Mouse (Mus musculus) CH12.LX (cell line): ENCODE data around the gene Fbxw10. TPM values are rescaled to one million over a fixed set of nuclear protein-coding genes. Genes with fewer than 3 reads are reported as not detected.
A peak's percentile ranks its signal among the peaks of the same experiment; 100 is the strongest.

Source experiments
- DNase-seq: peaks from one replicate; pipeline ENCODE4 v3.0.0-alpha.2; 2013; ENCODE audit errors: extremely low read depth
- H3K27ac ChIP-seq: 2 replicates; pipeline ENCODE4 v1.5.1; 2012; ENCODE audit warnings: low read depth, mild to moderate bottlenecking, control low read depth, moderate library complexity; ENCODE audit not compliant: insufficient read depth
- H3K27me3 ChIP-seq: replicated peaks from 2 replicates; pipeline ENCODE3; 2012; ENCODE audit warnings: inconsistent platforms
- H3K36me3 ChIP-seq, 2 experiments: replicated peaks in 1 of 2; 2 replicates each; pipeline versions ENCODE3 to v1.6.1; 2012; ENCODE audit warnings: inconsistent platforms in 1 of 2, low read length in 1 of 2, mild to moderate bottlenecking in 1 of 2, mixed read lengths in 1 of 2, moderate library complexity in 1 of 2; ENCODE audit not compliant: control insufficient read depth in 1 of 2, insufficient read depth in 1 of 2
- H3K4me1 ChIP-seq, 2 experiments: 2 replicates each; pipeline ENCODE4 v1.6.1; 2012; ENCODE audit warnings: inconsistent platforms in 1 of 2, moderate library complexity in 1 of 2; ENCODE audit not compliant: insufficient read depth in 2 of 2, control insufficient read depth in 1 of 2
- H3K4me2 ChIP-seq: 2 replicates; pipeline ENCODE4 v1.6.1; 2012; ENCODE audit warnings: low read depth, mild to moderate bottlenecking, control low read depth; ENCODE audit not compliant: poor library complexity, insufficient read depth, severe bottlenecking
- H3K4me3 ChIP-seq, 3 experiments: fragments of 150-350 bp in 1 of 3; sonication (generic) in 1 of 3; replicated peaks in 1 of 3; 2 replicates each; pipeline versions ENCODE3 to v1.5.1; 2011 to 2012; ENCODE audit warnings: low read depth in 2 of 3, low read length in 2 of 3, mild to moderate bottlenecking in 2 of 3, moderate library complexity in 2 of 3, control low read depth in 1 of 3, improper control_type of control experiment in 1 of 3, inconsistent platforms in 1 of 3, mixed read lengths in 1 of 3; ENCODE audit not compliant: poor library complexity in 1 of 3
- H3K79me2 ChIP-seq: replicated peaks from 2 replicates; pipeline ENCODE4 v1.6.1; 2012; ENCODE audit warnings: mild to moderate bottlenecking, moderate library complexity; ENCODE audit not compliant: control insufficient read depth, poor library complexity, insufficient read depth, severe bottlenecking; ENCODE audit errors: extremely low read depth
- H3K9ac ChIP-seq: 2 replicates; pipeline ENCODE4 v1.6.1; 2012; ENCODE audit warnings: low read depth, mild to moderate bottlenecking, control low read depth, moderate library complexity; ENCODE audit not compliant: insufficient read depth
- H3K9me3 ChIP-seq: replicated peaks from 2 replicates; pipeline ENCODE3; 2012; ENCODE audit warnings: low read length, inconsistent platforms, mixed read lengths
- CHD2 ChIP-seq: IDR thresholded peaks from 2 replicates; pipeline ENCODE4 v1.6.1; 2011; ENCODE audit warnings: low read length, improper control_type of control experiment
- CTCF ChIP-seq, 2 experiments: IDR thresholded peaks in 1 of 2; conservative IDR thresholded peaks in 1 of 2; 2 replicates each; pipeline ENCODE4 v1.5.1; 2011 to 2012; ENCODE audit warnings: low read depth in 2 of 2, low read length in 2 of 2, improper control_type of control experiment in 1 of 2, inconsistent platforms in 1 of 2, mild to moderate bottlenecking in 1 of 2, moderate library complexity in 1 of 2
- E2F4 ChIP-seq: IDR thresholded peaks from 2 replicates; pipeline ENCODE4 v1.6.1; 2011; ENCODE audit warnings: low read depth, low read length, improper control_type of control experiment; ENCODE audit not compliant: insufficient replicate concordance
- ELF1 ChIP-seq: IDR thresholded peaks from 2 replicates; pipeline ENCODE4 v1.6.1; 2014; ENCODE audit warnings: low read depth, mild to moderate bottlenecking, inconsistent platforms, low read length, improper control_type of control experiment
- JUN ChIP-seq: IDR thresholded peaks from 2 replicates; pipeline ENCODE4 v1.6.1; 2011; ENCODE audit warnings: low read depth, mild to moderate bottlenecking, low read length, improper control_type of control experiment, moderate library complexity; ENCODE audit not compliant: insufficient read depth
- JUND ChIP-seq: conservative IDR thresholded peaks from 2 replicates; pipeline ENCODE4 v1.6.1; 2011; ENCODE audit warnings: low read depth, low read length, improper control_type of control experiment
- MAX ChIP-seq: IDR thresholded peaks from 2 replicates; pipeline ENCODE4 v1.6.1; 2011; ENCODE audit warnings: low read length, improper control_type of control experiment
- MAZ ChIP-seq: IDR thresholded peaks from 2 replicates; pipeline ENCODE4 v1.6.1; 2012; ENCODE audit warnings: low read depth, mild to moderate bottlenecking, inconsistent platforms, low read length, improper control_type of control experiment, moderate library complexity
- MXI1 ChIP-seq: IDR thresholded peaks from 2 replicates; pipeline ENCODE4 v1.6.1; 2011; ENCODE audit warnings: mild to moderate bottlenecking, low read depth, low read length, improper control_type of control experiment
- POLR2A ChIP-seq: IDR thresholded peaks from 2 replicates; pipeline ENCODE4 v1.6.1; 2011; ENCODE audit warnings: low read depth, mild to moderate bottlenecking, improper control_type of control experiment, low read length
- RAD21 ChIP-seq: IDR thresholded peaks from 2 replicates; pipeline ENCODE4 v1.6.1; 2011; ENCODE audit warnings: low read depth, mild to moderate bottlenecking, low read length, improper control_type of control experiment, moderate library complexity
- RCOR1 ChIP-seq: conservative IDR thresholded peaks from 2 replicates; pipeline ENCODE4 v1.6.1; 2012; ENCODE audit warnings: low read depth, mild to moderate bottlenecking, inconsistent platforms, low read length, improper control_type of control experiment
- SMC3 ChIP-seq: IDR thresholded peaks from 2 replicates; pipeline ENCODE4 v1.6.1; 2011; ENCODE audit warnings: low read depth, low read length, improper control_type of control experiment
- TBP ChIP-seq: conservative IDR thresholded peaks from 2 replicates; pipeline ENCODE4 v1.6.1; 2011; ENCODE audit warnings: low read depth, low read length, improper control_type of control experiment
- USF2 ChIP-seq: conservative IDR thresholded peaks from 2 replicates; pipeline ENCODE4 v1.6.1; 2011; ENCODE audit warnings: low read depth, low read length, improper control_type of control experiment
- ZC3H11A ChIP-seq: IDR thresholded peaks from 2 replicates; pipeline ENCODE4 v1.6.1; 2012; ENCODE audit warnings: low read depth, mild to moderate bottlenecking, inconsistent platforms, low read length, improper control_type of control experiment
- ZKSCAN1 ChIP-seq: IDR thresholded peaks from 2 replicates; pipeline ENCODE4 v1.6.1; 2012; ENCODE audit warnings: low read depth, inconsistent platforms, low read length, improper control_type of control experiment, borderline replicate concordance
- ZMIZ1 ChIP-seq: IDR thresholded peaks from 2 replicates; pipeline ENCODE4 v1.6.1; 2012; ENCODE audit warnings: low read depth, mild to moderate bottlenecking, inconsistent platforms, low read length, improper control_type of control experiment
- ZNF384 ChIP-seq: IDR thresholded peaks from 2 replicates; pipeline ENCODE4 v1.6.1; 2012; ENCODE audit warnings: low read depth, low read length, improper control_type of control experiment, inconsistent platforms
- dilution Hi-C: fragments of 300-500 bp; cut with MboI; formaldehyde crosslinking; loops from 2 replicates; pipeline ENCODE4 v1.14.3; 2020; ENCODE audit warnings: low sequenced_read_pairs; ENCODE audit not compliant: extremely low pct_unique_long_range_greater_than_20kb, extremely low pct_ligation_motif_present
- in situ Hi-C: fragments of 300-500 bp; cut with MboI; formaldehyde crosslinking; loops from 3 replicates; pipeline ENCODE4 v1.14.3; 2019; ENCODE audit warnings: low sequenced_read_pairs, low pct_ligation_motif_present, low pct_unique_long_range_greater_than_20kb, mixed read lengths
- polyA plus RNA-seq: library from polyadenylated mRNA; unstranded; fragments of >175 nt; gene quantifications from 2 replicates; pipeline ENCODE4 v1.2.1, GENCODE M21; 2012; ENCODE audit warnings: low read depth; ENCODE audit not compliant: insufficient read length
- total RNA-seq, 2 experiments: library from RNA; depleted of rRNA; stranded (reverse); fragments of 300-350 nt in 1 of 2; fragments of >200 nt in 1 of 2; gene quantifications; 2 replicates each; pipeline ENCODE4 v1.2.3; 2012 to 2014

Gene Fbxw10
- total and polyA plus RNA-seq, 3 experiments, result 0.59 to 1.4 (median 0.78) TPM

GRCm38 (mm10) chr11:62851199-62851598, 4.3 kb downstream of the Fbxw10 start:
- dilution Hi-C loops, result no loop called here
- Histone ChIP-seq H3K36me3 (no peaks in the 10 kb centered on the region), H3K27me3 (no peaks in the 10 kb centered on the region), H3K9me3 (no peaks in the 10 kb centered on the region), H3K4me1 (peaks cover under 1 to 15% of the 10 kb centered on the region in 2 experiments), H3K27ac (no peak overlapping the region), H3K4me3 (no peak overlapping the region), H3K79me2 (no peaks in the 10 kb centered on the region), H3K9ac (no peak overlapping the region), H3K4me2 (no peak overlapping the region)
- TF ChIP-seq ZMIZ1 (no peak), SMC3 (peak; percentile 76), ZNF384 (0 out of 2 replicates have a peak, but pooled peaks have one; percentile 36), CTCF (conservative IDR thresholded peaks at IDR 0.05 in 1 of 2, IDR thresholded peaks at IDR 0.05 in 1 of 2; ENCODE audit: low read depth in 2 of 2, low read length in 2 of 2) (peak; percentile 7 to 84; a peak in 3 of 4 replicates), RAD21 (peak; percentile 79)
- in situ Hi-C loops, result no loop called here
- peak; percentile 12 for DNase-seq

- no peak overlapping the region for H3K9ac ChIP-seq
- no peaks in the 10 kb centered on the region for H3K79me2 ChIP-seq
- no peak overlapping the region for H3K4me3 ChIP-seq
- peaks cover 0 to 4% of the 10 kb centered on the region in 2 experiments; a peak in 1 of 4 replicates for H3K4me1 ChIP-seq
- no peak overlapping the region for H3K27ac ChIP-seq
- no peak overlapping the region for H3K4me2 ChIP-seq
- no peak for TF ChIP-seq TBP
- no peak for TF ChIP-seq CTCF (conservative IDR thresholded peaks at IDR 0.05 in 1 of 2, IDR thresholded peaks at IDR 0.05 in 1 of 2; ENCODE audit: low read depth in 2 of 2, low read length in 2 of 2)
- no peak for TF ChIP-seq ELF1
- no peak for TF ChIP-seq MXI1
- no peak for TF ChIP-seq JUND
- TF ChIP-seq ZMIZ1, result no peak
- TF ChIP-seq CHD2, result no peak
- no peak for TF ChIP-seq ZKSCAN1
- no peak for TF ChIP-seq RCOR1
- TF ChIP-seq MAX, result no peak
- TF ChIP-seq ZC3H11A, result no peak
- TF ChIP-seq MAZ, result no peak
- no peak for TF ChIP-seq USF2
- no peak for TF ChIP-seq JUN
- TF ChIP-seq POLR2A, result no peak
- no peak for TF ChIP-seq ZNF384
- no peak for TF ChIP-seq RAD21
- no peak for TF ChIP-seq E2F4
- TF ChIP-seq, all 38 proteins: peak for 0
- Histone ChIP-seq H3K36me3 (no peaks in the 10 kb centered on the region), H3K9me3 (no peaks in the 10 kb centered on the region), H3K27me3 (no peaks in the 10 kb centered on the region)
- DNase-seq, result no peak
- in situ Hi-C loops, result no loop called here
- dilution Hi-C loops, result no loop called here
These were observed 6.5 kb downstream of the Fbxw10 start for GRCm38 (mm10) chr11:62853334-62853733.
